Mouse (Mus musculus) ES-Bruce4 (cell line): ENCODE data around the gene Rhoh.
A peak's percentile ranks its signal among the peaks of the same experiment; 100 is the strongest.

ENCODE experiments used
- CTCF ChIP-seq: IDR thresholded peaks from one replicate; pipeline ENCODE4 v1.8.1; 2011; ENCODE audit warnings: low read depth, low read length
- EP300 ChIP-seq: IDR thresholded peaks from 2 replicates; pipeline ENCODE4 v1.6.1; 2011; ENCODE audit warnings: low read depth, low read length; ENCODE audit not compliant: insufficient read depth

DNA sequence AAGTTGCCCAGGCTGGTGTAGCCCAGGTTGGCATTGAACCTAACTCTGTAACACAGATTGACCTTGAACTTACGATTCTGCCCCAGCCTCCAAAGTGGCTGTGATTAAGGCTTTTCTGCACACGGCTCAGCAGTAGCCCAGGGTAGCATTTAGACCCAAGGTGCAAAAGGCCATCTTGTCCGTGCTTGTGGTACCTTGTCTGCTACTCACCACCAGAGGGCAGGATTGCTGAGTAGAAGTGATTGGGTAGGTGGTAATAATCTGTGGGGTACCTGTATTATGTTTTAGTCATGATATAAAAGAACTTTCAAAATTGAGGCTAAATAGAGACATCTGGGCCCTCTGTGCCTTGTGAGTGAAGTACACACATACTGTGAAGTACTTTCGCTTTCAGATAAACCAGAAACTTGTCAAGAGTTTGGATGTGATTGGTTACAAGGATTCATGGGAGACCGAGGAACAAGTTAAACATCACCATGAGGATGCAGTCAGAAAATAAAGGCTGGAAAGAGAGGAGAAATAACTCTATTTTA, 37.3 kb upstream of the Rhoh start:
- TF ChIP-seq EP300 (no peak), CTCF (peak; percentile 62)
